Mouse (Mus musculus): ENCODE measurements around the gene Rin3.

The Rin3 gene

GRCm38 (mm10) chr12:102302831-102303351 lies 20.0 kb downstream of the Rin3 start:
- DNase-seq = peak; percentile 74 to 81

- peak in 1 of 2 experiments; percentile 63 for DNase-seq
These were observed 21.0 kb downstream of the Rin3 start for GRCm38 (mm10) chr12:102303867-102304266.

GRCm38 (mm10) chr12:102305069-102305836 lies 22.4 kb downstream of the Rin3 start:
- DNase-seq = peak; percentile 79 to 86

GRCm38 (mm10) chr12:102308001-102308456 lies 25.2 kb downstream of the Rin3 start:
- peak; percentile 64 to 71 for DNase-seq

GRCm38 (mm10) chr12:102308457-102309011 lies 25.7 kb downstream of the Rin3 start:
- peak; percentile 85 to 89 for DNase-seq

- DNase-seq = no peak
These were observed 26.4 kb downstream of the Rin3 start for GRCm38 (mm10) chr12:102309099-102309799.

- DNase-seq = no peak
These were observed 26.9 kb downstream of the Rin3 start for GRCm38 (mm10) chr12:102309800-102310195.

GRCm38 (mm10) chr12:102310261-102310660 lies 27.4 kb downstream of the Rin3 start:
- no peak for DNase-seq

GRCm38 (mm10) chr12:102311454-102311853 lies 28.6 kb downstream of the Rin3 start:
- DNase-seq = no peak

- DNase-seq = no peak
These were observed 36.3 kb downstream of the Rin3 start for GRCm38 (mm10) chr12:102319150-102319549.

- DNase-seq = no peak
These were observed 37.1 kb downstream of the Rin3 start for GRCm38 (mm10) chr12:102319899-102320298.

- DNase-seq = no peak
These were observed 37.5 kb downstream of the Rin3 start for GRCm38 (mm10) chr12:102320322-102320721.

GRCm38 (mm10) chr12:102321064-102321728 lies 38.3 kb downstream of the Rin3 start:
- DNase-seq = no peak

- no peak for DNase-seq
These were observed 39.0 kb downstream of the Rin3 start for GRCm38 (mm10) chr12:102321855-102322254.

- no peak for DNase-seq
These were observed 40.5 kb downstream of the Rin3 start for GRCm38 (mm10) chr12:102323392-102323791.

GRCm38 (mm10) chr12:102324156-102324885 lies 41.5 kb downstream of the Rin3 start:
- no peak for DNase-seq

GRCm38 (mm10) chr12:102324886-102325220 lies 42.0 kb downstream of the Rin3 start:
- DNase-seq = peak; percentile 51 to 52

- no peak for DNase-seq
These were observed 44.0 kb downstream of the Rin3 start for GRCm38 (mm10) chr12:102326753-102327340.

- peak; percentile 50 to 51 for DNase-seq
These were observed 44.7 kb downstream of the Rin3 start for GRCm38 (mm10) chr12:102327525-102327924.

- no peak for DNase-seq
These were observed 45.2 kb downstream of the Rin3 start for GRCm38 (mm10) chr12:102328090-102328489.

GRCm38 (mm10) chr12:102330188-102330587 lies 47.3 kb downstream of the Rin3 start:
- no peak for DNase-seq

- DNase-seq = peak; percentile 38
These were observed 47.9 kb downstream of the Rin3 start for GRCm38 (mm10) chr12:102330731-102331130.

All from cerebellum, postnatal 10 days (tissue).